Mouse (Mus musculus) spleen, adult 18-20 months (tissue): Measurements from ENCODE around the gene Zcchc14.

Source experiments
- DNase-seq, 2 experiments: peaks; one replicate each; pipeline ENCODE4 v3.0.0; 2022; ENCODE audit warnings: mixed read lengths in 2 of 2

The Zcchc14 gene

GRCm38 (mm10) chr8:121583653-121584052 is 69.0 kb downstream of the Zcchc14 start:
- DNase-seq, result no peak

DNA sequence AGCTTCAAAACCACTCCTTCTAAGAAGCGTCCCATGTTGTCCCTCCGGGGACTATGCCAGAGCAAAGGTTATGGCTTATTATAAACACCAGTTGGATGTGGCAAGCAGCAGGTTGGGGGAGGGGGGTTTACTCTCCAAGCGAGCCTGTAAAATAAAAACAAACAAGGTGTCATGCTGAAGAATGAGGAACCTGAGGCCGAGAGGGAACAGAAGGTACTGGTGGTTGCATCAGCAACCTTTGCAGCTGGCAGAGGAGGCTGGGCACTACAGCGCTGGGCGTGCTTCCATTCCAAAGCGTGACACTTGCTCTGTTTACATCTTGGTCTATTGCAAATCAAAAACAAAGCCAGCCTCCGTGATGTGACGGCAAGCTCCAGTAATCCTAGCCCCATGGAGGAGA is 72.2 kb downstream of the Zcchc14 start:
- no peak for DNase-seq

GRCm38 (mm10) chr8:121578676-121579451 is 73.8 kb downstream of the Zcchc14 start, which contains the start of gene Fbxo31:
Gene Fbxo31, minus strand, starts transcription at chr8:121578806.
- DNase-seq, result peak; percentile 86 to 95

DNA sequence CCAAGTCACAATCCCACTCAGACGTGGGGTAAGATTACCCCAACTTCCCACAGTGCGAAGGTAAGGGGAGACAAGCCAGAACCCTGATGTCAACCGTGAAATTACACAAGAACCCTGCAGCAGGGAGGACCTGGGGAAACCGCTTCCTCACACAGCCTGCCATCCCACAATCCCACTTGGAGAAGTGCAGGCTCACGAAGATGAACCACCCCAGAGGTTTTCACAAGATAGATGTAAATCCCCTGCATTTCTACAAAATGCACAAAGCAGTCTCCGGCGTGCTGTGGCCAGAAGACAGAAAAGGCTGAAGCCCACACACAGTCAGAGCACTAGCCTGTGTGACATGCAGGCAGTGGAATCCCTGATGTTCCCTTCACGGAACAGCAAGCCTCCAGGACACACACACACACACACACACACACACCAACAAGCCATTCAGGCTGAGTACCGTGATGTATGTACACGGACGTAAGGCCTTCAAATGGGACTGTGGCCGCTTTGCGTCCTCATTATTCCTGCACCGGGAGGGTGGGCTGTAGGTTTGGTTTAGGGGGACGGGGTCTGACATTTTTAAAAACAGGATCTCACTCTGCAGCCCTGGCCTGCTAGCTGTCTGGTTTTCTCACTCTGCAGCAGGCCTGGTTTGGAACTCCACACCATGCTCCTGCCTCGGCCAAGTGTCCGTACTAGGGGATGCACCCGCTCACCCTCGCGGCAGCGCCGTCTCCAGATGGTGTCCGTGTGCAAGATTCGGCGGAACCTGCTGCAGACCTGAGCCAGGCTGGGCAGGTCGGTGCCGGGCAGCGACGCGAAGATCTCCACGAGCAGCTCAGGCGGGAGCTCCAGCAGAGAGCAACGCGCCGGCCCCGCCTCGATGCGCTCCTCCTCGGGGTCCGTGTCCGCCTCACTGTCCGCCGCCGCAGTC is 74.7 kb downstream of the Zcchc14 start:
- DNase-seq, result no peak

GRCm38 (mm10) chr8:121575661-121576060 is 77.0 kb downstream of the Zcchc14 start:
- no peak for DNase-seq

DNA sequence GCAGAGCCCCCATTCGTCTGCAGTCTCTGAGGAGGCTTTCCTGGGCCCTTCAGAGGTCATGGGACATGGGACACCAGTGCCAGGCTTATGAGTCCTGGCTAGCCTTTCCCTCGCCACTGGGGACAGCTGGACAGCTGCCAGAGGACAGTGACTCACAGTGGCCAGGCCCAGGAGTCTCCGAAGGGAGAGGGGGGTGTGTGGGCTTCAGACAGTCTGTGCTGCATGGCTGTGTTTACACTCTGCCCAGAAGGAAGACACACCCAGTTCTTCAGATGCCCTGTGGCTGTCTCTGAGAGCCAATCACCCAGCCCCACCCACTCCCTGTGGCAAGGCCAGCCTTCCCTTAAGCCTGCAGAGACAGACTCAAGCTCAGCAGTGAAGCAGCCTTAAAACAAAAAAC is 79.4 kb downstream of the Zcchc14 start:
- no peak for DNase-seq

DNA sequence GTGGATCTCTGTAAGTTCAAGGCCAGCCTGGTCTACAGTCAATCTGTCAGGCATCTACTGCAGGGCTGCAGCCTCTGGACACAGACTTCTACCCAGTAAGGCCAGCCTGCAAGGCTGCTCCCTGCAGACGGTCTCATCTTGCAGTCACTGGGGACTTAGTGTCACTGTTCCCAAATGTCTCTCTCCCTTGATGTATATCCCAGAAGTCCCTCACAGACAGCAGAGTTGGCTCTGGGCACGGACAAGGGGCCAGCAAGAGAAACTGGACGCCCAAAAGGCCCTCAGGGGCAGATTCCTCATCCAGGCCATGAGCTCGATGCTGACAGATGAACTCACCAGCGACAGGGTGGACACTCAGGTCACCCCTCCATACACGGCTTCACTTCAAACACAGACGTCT is 80.6 kb downstream of the Zcchc14 start:
- no peak for DNase-seq

DNA sequence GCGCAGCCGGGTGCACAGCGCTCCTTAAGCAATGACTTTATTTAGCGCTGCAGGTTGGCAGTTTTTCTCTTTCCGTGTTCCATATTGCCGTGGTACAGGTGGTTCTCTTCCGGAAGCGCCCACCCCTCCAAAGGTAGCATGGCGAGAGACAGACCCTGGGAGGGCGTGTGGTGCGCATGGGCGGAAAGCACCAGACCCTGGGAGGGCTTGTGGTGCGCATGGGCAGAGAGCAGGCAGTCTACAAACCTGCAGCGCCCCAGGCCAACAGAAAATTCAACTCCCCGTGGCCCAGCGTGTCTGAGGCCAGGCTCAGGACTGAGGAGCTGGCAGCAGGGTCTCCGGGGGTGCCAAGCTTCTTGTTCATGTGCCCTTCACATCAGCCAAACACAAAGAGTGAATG is 81.9 kb downstream of the Zcchc14 start:
- DNase-seq, result no peak

GRCm38 (mm10) chr8:121570335-121570734 is 82.4 kb downstream of the Zcchc14 start:
- no peak for DNase-seq

DNA sequence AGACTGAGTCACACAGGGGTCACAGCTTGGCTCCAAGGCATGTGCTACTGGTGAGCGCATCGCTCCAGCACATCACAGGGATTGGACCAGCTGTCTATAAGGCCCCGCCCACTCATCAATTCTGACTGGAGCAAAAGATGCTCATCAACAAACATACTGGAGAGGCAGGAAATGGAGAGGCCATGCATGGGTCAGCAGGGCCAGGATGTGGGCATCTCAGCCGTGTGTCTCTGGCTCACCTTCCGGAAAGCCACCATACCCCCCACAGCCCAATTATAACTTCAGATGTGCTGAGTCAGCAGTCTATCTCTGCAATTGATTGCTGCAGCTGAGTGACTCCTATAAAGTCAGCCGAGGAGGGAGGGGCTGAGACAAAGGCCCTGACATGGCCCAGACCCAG is 84.4 kb downstream of the Zcchc14 start:
- no peak for DNase-seq

DNA sequence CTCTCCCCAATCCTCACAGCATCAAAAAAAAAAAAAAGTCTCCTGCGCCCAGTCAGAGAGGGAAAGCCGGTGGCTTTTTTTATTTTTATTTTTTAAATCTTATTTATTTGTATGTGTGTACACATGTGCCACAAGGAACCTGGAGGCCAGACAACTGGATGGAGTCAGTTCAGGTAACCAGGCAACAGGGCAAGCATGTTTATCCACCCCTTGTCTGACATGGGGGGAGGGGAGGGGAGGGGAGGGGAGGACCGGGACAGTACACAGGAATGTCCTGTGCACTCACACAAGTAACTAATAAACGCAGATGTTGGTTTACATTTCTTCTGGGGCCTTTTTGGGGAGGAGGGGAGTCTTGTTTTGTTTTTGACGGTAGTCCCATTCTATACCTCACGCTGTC is 89.0 kb downstream of the Zcchc14 start:
- DNase-seq, result no peak

- no peak for DNase-seq
Measured at GRCm38 (mm10) chr8:121562941-121563351, 89.8 kb downstream of the Zcchc14 start.

DNA sequence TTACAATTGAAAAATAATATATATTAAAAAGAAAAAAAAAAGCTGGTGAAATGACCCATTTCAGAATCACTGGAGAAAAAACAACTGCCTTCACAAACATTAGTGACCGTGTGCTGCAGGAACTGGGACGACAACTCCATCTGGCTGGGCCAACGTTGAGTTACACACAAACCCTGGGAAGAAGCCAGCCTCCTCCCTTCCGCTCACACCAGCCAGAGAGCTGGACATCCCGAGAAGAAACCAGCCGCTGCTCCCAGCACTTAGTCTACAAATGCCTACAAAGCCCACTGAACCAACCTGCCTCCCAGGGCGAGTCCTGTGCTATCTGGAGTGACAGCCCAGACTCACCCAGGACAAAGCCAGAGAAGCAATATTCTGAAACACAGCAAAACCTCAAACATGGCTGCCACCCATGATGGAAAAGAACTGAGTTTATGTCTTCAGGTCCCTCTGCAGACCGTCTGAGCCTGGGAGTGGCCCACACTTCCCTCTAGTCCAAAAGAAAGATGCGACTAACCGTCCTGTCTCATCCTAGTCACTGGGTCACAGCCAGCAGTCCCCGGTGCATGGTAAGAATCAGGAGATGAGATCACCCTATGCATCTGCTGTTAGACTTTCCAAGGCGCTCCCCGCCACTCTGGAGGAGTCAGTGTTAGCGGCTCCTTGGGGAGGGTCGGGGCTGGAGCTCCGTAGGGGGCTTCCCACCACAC is 90.9 kb downstream of the Zcchc14 start:
- no peak for DNase-seq

DNA sequence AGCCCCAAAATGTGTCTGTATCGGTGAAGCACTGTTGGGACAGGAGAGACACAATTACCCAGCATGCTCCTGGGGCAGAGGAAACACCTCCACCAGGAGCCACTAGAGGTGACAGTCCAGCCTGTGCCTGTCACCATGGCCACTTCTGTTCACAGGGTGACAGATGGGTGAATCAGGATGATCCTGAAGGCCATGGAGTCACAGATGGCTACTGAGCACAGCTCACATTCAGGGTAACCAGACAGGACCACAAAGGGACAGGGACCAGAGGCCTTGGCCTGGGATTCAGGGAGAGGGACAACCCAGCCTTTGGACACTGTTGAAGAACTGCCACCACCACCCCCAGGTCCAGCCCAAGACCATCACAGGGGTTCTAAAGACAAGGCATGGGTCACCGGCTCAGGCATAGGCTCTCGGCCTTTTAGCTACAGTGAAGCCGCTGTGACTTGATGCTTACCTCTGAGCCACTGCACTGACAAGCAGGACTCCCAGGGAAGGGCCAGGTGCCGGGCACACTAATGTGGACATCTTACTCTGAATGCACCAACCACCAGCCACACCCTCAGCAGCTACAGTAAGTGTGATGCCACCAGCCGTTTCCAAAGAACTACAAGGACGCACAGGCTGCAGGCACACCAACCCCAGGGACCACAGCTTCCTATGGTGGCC is 92.1 kb downstream of the Zcchc14 start:
- no peak for DNase-seq

DNA sequence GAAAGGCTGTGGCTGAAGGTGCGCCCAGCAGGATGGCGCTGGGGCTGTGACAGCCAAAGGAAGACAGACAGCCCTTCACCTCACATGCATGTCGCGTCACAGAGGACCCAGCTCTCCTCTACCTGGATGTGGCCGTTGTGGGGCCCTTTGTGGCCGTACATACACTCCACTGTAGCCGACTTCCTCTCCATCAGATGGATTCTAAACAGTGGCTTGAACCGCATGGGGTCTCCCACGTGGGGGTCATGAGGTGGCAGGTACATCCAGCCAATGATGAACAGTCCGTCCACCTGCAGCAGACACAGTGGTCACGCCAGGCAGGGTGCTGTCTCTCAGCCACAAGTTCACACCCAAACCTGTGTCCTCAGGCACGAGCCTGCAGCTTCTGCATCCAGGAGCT is 92.9 kb downstream of the Zcchc14 start:
- no peak for DNase-seq

- DNase-seq, result no peak
Measured at GRCm38 (mm10) chr8:121558538-121558937, 94.2 kb downstream of the Zcchc14 start.

GRCm38 (mm10) chr8:121557746-121558145 is 95.0 kb downstream of the Zcchc14 start:
- DNase-seq, result no peak

DNA sequence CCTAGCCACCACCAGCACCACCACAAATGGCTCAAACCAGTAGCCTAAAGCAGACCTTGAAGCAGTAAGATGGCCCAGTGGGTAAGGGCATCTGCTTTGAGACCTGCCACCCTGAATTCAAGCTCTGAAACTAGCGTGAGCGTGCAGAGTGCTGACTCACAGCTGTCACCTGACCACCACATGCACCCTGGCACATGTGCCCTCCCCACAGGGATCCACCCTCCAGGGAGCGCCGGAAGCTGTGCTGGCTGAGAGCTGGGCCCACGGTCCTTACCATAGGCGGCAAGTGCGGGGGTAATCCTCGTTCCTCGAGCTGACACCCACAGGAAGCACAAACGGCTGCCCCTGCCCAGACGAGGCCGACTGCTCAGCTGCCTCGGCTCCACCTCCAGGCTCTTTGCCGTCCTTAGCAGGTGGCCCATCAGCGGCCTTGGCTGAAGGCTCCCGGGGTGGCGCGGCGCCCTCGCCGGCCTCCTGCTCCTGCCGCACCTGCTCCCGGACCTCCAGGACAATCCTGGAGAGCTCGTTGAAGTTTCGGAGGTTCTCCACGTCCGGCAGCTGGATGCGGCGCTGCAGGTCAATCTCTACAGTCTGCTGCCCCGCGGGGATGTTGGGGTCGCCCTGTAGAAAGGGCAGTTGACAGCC is 98.7 kb downstream of the Zcchc14 start:
- DNase-seq, result no peak

DNA sequence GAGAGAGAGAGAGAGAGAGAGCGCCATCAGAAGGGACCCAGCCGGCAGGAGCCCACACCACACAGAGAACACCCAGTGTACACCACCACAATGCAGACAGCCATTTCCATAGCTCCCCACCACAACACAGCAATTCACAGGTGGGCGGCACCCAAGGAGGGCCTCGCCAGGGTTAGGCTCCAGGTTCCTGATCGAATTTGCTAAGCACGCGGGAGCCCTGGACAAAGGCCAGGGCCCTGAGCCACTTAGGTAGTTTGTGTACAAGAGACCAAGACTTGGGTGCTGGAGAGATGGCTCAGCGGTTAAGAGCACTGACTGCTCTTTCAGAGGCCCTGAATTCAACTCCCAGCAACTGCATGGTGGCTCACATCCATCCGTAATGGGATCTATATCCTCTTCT is 100.2 kb downstream of the Zcchc14 start:
- DNase-seq, result no peak

DNA sequence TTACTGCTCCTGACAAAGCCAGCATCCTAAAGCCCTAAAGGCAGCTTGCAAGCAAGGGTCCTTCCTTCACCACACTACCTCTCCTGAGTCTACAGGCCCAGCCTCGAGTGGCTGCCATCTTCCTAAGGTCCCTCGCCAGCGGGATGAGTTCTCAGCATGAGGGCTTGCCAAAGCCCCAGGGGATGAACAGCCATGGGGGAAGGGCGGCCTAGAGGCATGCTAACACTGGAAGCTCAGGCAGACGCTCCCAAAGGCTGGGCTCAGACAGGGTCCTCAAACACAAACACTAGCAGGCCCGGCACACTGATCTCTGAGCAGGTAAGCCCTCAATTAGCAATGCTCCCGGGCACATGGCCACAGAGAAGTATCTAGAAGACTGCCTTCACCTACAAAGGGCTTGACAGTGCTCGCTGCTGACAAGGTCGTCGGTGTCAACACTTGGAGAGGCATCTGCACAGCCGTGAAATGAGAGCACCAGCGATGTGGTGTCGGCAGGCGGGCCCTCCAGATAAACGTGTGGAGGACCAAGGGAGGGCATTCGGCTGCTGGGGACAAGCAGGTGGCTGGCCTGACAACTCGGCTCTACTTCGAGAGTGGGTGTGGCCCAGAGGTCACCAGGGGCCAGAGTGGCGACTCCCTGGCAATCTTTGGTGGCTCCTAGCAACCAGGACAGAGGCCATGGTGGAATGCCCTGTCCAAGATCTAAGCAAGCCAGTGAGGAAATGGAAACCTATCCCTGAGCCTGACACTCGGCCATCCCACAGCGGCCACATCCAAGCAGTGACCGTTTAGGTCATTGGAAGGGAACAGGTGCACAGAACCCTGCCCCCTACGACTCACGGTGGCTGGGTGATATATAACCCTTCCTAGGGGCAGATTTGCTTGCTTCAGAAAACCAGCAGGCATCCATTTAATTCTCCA is 101.4 kb downstream of the Zcchc14 start:
- no peak for DNase-seq

GRCm38 (mm10) chr8:121550056-121550455 is 102.6 kb downstream of the Zcchc14 start:
- no peak for DNase-seq
